Mouse (Mus musculus) forebrain, embryonic 11.5 days (tissue): ENCODE measurements around the gene Dera. TPM values are rescaled to one million over a fixed set of nuclear protein-coding genes. Genes with fewer than 3 reads are reported as not detected.

ENCODE experiments used
- ATAC-seq: fragments of 200-750 bp; cut with Nextera tagmentation; replicated peaks from 2 replicates; pipeline ENCODE4 v1.8.0; 2017; ENCODE audit warnings: moderate TSS enrichment; ENCODE audit not compliant: low FRiP score
- DNase-seq: peaks from one replicate; pipeline ENCODE4 v3.0.0-alpha.2; 2017; ENCODE audit warnings: low spot score
- H3K27ac ChIP-seq: fragments of 300-500 bp; sonication (generic); 2 replicates; pipeline ENCODE4 v1.5.1; 2014; ENCODE audit warnings: low read depth, low read length
- H3K27me3 ChIP-seq: fragments of 300-500 bp; sonication (generic); 2 replicates; pipeline ENCODE4 v1.6.1; 2014; ENCODE audit warnings: mild to moderate bottlenecking, low read length, mixed read lengths; ENCODE audit not compliant: control insufficient read depth, insufficient read depth
- H3K36me3 ChIP-seq: fragments of 300-500 bp; sonication (generic); 2 replicates; pipeline ENCODE4 v1.6.1; 2014; ENCODE audit warnings: mild to moderate bottlenecking, low read length, moderate library complexity, mixed read lengths; ENCODE audit not compliant: control insufficient read depth, insufficient read depth
- H3K4me1 ChIP-seq: fragments of 300-500 bp; sonication (generic); replicated peaks from 2 replicates; pipeline ENCODE4 v1.6.1; 2014; ENCODE audit warnings: low read length, mixed read lengths; ENCODE audit not compliant: control insufficient read depth, insufficient read depth
- H3K4me2 ChIP-seq: fragments of 300-500 bp; sonication (generic); 2 replicates; pipeline ENCODE4 v1.6.1; 2014; ENCODE audit warnings: low read depth, mild to moderate bottlenecking, low read length, moderate library complexity, mixed read lengths; ENCODE audit not compliant: severe bottlenecking
- H3K4me3 ChIP-seq: fragments of 300-500 bp; sonication (generic); 2 replicates; pipeline ENCODE4 v1.5.1; 2014; ENCODE audit warnings: low read depth, low read length
- H3K9ac ChIP-seq: fragments of 300-500 bp; sonication (generic); 2 replicates; pipeline ENCODE4 v1.6.1; 2014; ENCODE audit warnings: low read length
- H3K9me3 ChIP-seq: fragments of 300-500 bp; sonication (generic); 2 replicates; pipeline ENCODE4 v1.6.1; 2016; ENCODE audit warnings: low read length, mixed read lengths; ENCODE audit not compliant: control insufficient read depth
- WGBS: fragments of 180-500 bp; shearing (Covaris S2); extraction: QIAGEN DNeasy Blood & Tissue Kit; methylation state at CpG from one replicate; pipeline ENCODE4 v1.1.7; 2014; 5-methylcytosine and 5-hydroxymethylcytosine counted together
- polyA plus RNA-seq: library from polyadenylated mRNA; unstranded; fragments of >200 nt; fragmentation: Nextera tagmentation; extraction: Ambion mirVana; gene quantifications from 2 replicates; pipeline ENCODE4 v1.2.1, GENCODE M21; 2014

Gene Dera
- polyA plus RNA-seq, 1 experiment from 2014 or later, result 46.4 TPM

DNA sequence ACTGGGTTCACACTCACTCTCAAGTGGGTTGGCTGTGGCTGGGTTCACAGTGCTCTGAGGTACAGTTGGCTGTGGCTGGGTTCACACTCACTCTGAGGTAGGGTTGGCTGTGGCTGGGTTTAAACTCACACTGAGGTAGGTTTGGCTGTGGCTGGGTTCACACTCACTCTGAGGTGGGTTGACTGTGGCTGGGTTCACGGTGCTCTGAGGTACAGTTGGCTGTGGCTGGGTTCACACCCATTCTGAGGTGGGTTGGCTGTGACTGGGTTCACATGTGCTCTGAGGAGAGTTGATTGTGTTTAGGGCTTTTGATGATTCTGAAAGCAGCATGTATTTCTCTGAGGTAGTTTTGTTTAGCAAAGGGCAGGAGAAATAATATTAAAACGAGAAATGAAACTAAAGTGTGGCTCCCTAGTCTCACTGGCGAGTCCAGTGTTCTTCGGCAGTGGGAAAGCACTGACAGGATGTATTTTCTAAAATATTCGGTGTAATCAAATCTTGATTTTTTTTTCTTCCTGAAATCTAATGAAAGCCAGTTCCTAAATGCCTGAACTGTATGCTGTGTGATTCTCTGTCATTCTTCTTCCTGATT is 70.8 kb downstream of the Dera start:
- H3K4me1 ChIP-seq, result no peaks in the 10 kb centered on the region
- H3K9ac ChIP-seq, result no peak overlapping the region
- ATAC-seq (peak; percentile 28; the same call in 1 of the 2 replicates), DNase-seq (no peak)
- H3K4me2 ChIP-seq, result no peak overlapping the region
- 88% methylated on average over 5 of the region's 5 CpGs for WGBS
- H3K9me3 ChIP-seq, result no peaks in the 10 kb centered on the region
- no peak overlapping the region for H3K4me3 ChIP-seq
- no peaks in the 10 kb centered on the region for H3K36me3 ChIP-seq
- H3K27me3 ChIP-seq, result no peaks in the 10 kb centered on the region
- no peak overlapping the region for H3K27ac ChIP-seq

DNA sequence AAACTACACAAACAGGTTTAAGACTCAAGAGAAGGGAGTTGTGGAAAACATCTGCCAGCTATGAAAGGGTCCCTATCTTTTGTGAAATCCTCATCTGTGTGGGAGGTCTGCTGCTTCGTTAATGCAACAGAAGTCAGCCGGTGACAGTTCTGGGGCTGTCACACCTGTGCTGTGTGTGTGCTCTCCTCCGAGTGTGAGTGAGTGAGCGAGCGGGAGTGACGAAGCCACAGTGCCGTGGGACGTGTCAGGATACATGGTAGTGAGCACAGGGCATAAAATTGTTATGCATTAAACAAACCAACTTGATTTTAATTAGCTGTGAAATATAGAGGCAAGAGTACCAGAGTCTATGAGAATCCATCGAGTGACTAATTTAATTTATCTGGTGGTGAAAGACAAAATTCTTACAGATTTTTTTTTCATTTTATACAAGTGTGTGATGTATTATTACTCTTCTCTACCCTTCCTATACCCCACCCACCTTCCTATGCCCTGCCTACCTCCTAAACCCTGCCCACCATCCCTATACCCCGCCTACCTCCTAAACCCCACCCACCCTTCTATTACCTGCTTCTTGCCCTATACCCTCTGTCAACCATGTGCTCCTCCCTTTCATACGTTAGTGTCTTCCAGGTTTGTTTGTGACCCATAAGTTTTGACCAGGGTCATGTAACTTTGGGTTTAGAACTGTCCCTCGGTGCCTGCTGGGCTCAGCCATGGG is 74.9 kb downstream of the Dera start:
- H3K4me2 ChIP-seq, result no peak overlapping the region
- no peaks in the 10 kb centered on the region for H3K36me3 ChIP-seq
- H3K27ac ChIP-seq, result no peak overlapping the region
- 0 out of 2 replicates have a peak, but pooled peaks have one; percentile 35 for ATAC-seq
- DNase-seq, result no peak
- H3K27me3 ChIP-seq, result no peaks in the 10 kb centered on the region
- no peak overlapping the region for H3K4me3 ChIP-seq
- H3K9ac ChIP-seq, result no peak overlapping the region
- H3K9me3 ChIP-seq, result no peaks in the 10 kb centered on the region
- no peaks in the 10 kb centered on the region for H3K4me1 ChIP-seq
- 88% methylated on average over 12 of the region's 12 CpGs for WGBS

GRCm38 (mm10) chr6:137836799-137837198 is 82.5 kb downstream of the Dera start:
- Histone ChIP-seq H3K4me1 (no peaks in the 10 kb centered on the region), H3K9ac (no peak overlapping the region), H3K27ac (no peak overlapping the region), H3K4me3 (no peak overlapping the region), H3K9me3 (no peaks in the 10 kb centered on the region), H3K36me3 (no peaks in the 10 kb centered on the region), H3K27me3 (no peaks in the 10 kb centered on the region), H3K4me2 (no peak overlapping the region)
- WGBS, result 93% methylated on average over 13 of the region's 13 CpGs
- no peak for DNase-seq
- no peak for ATAC-seq

DNA sequence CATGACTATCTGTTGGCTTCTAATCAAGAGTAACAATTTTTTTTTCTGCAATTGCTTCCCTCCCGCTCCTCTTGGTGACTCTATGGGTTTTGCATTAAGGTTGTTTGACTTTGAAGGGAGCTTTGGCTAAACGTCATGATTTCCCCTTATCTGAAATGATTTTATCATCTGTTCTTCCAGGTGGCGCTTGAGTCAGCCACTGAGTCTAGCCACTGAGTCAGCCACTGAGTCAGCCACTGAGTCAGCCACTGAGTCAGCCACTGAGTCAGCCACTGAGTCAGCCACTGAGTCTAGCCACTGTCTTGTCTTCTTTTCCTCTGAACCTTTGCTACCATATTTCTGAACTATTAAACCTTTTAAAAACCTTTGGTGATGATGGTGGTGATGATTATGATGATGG is 89.0 kb downstream of the Dera start:
- DNase-seq (no peak), ATAC-seq (no peak)
- H3K9ac ChIP-seq, result no peak overlapping the region
- no peak overlapping the region for H3K27ac ChIP-seq
- H3K9me3 ChIP-seq, result no peaks in the 10 kb centered on the region
- no peak overlapping the region for H3K4me3 ChIP-seq
- H3K36me3 ChIP-seq, result no peaks in the 10 kb centered on the region
- no peak overlapping the region for H3K4me2 ChIP-seq
- no peaks in the 10 kb centered on the region for H3K4me1 ChIP-seq
- 87% methylated on average over 3 of the region's 3 CpGs for WGBS
- no peaks in the 10 kb centered on the region for H3K27me3 ChIP-seq

GRCm38 (mm10) chr6:137857198-137858194 is 103.2 kb downstream of the Dera start:
- Histone ChIP-seq H3K4me2 (no peak overlapping the region), H3K4me3 (no peak overlapping the region), H3K4me1 (no peaks in the 10 kb centered on the region), H3K27me3 (no peaks in the 10 kb centered on the region), H3K9ac (no peak overlapping the region), H3K36me3 (no peaks in the 10 kb centered on the region), H3K9me3 (0 out of 2 replicates have a peak, but pooled peaks cover 4% of the 10 kb centered on the region), H3K27ac (no peak overlapping the region)
- no peak for ATAC-seq
- no peak for DNase-seq
- WGBS, result 92% methylated on average over 10 of the region's 10 CpGs

- Histone ChIP-seq H3K4me1 (no peaks in the 10 kb centered on the region), H3K4me2 (no peak overlapping the region), H3K9ac (no peak overlapping the region), H3K4me3 (no peak overlapping the region), H3K27me3 (no peaks in the 10 kb centered on the region), H3K27ac (no peak overlapping the region), H3K9me3 (no peaks in the 10 kb centered on the region), H3K36me3 (no peaks in the 10 kb centered on the region)
- WGBS, result 76% methylated on average over 7 of the region's 7 CpGs
- no peak for ATAC-seq
- no peak for DNase-seq
Observed at GRCm38 (mm10) chr6:137869903-137870580, 115.7 kb downstream of the Dera start.

DNA sequence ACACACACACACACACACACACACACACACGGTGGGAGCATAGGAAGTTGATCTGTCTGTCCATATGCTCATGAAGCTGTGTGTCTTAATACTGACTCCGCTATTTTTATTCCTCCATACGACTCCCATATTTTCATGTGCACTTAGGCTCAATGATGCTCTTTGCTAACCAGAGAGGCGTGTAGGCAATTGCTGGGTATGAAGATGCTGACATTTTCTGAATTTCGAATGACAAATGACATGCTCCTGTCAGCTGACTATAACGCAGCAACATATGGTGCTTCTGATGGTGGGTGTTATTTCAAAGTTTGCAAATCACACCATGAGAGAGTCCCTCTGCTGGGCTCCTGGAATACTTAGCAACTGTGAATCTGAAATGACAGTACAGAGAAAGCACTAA is 116.3 kb downstream of the Dera start:
- 94% methylated on average over 6 of the region's 6 CpGs for WGBS
- H3K27ac ChIP-seq, result no peak overlapping the region
- H3K4me3 ChIP-seq, result no peak overlapping the region
- no peaks in the 10 kb centered on the region for H3K9me3 ChIP-seq
- no peak for DNase-seq
- H3K4me2 ChIP-seq, result no peak overlapping the region
- H3K9ac ChIP-seq, result no peak overlapping the region
- H3K4me1 ChIP-seq, result no peaks in the 10 kb centered on the region
- H3K27me3 ChIP-seq, result no peaks in the 10 kb centered on the region
- no peaks in the 10 kb centered on the region for H3K36me3 ChIP-seq
- ATAC-seq, result no peak
